Mouse (Mus musculus) MEL-GATA-1-ER (cell line): ENCODE measurements around the gene Prorsd1.

ENCODE experiments used
- DNase-seq: peaks from one replicate; pipeline ENCODE4 v3.0.0-alpha.2; 2012; ENCODE audit warnings: low read depth; ENCODE audit errors: extremely low read depth

Gene Prorsd1

DNA sequence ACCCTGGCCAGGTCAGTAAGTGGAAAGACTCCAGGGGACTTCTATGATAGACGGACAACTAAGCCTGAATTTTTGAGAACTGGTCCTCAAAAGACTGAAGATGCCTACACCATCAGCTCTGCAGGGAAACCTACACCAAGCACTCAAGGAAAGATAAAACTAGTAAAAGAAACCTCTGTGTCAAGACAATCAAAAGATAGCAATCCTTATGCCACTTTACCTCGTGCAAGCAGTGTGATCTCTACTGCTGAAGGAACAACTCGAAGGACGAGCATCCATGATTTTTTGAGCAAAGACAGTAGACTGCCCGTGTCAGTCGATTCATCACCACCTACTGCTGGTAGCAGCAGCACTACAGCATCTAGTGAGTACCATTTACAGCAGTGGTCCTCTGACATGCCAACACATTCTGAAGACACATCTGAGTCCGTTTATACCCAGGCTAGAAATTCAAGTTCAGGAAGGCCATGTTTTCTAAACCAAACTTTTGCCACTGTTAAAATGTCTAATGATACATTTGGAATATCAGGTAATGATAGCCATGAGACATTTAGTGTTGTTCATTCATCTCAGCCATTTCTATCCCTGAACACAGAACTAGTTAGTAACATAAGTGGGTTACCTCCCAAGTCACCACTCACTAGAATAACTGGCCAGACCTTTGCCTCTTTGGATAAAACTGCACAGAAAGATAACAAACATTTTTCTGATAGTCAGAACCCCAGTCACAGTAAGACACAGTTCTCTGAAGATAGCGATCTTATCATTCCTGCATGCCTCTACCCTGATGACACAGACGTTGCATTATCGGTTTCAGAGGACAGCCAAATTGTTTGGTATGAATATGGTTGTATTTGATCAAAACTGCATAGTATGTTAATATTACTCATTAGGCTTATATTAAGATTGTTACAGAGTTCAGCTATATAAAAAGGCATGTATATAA lies 10.6 kb downstream of the Prorsd1 start:
- DNase-seq, result no peak

DNA sequence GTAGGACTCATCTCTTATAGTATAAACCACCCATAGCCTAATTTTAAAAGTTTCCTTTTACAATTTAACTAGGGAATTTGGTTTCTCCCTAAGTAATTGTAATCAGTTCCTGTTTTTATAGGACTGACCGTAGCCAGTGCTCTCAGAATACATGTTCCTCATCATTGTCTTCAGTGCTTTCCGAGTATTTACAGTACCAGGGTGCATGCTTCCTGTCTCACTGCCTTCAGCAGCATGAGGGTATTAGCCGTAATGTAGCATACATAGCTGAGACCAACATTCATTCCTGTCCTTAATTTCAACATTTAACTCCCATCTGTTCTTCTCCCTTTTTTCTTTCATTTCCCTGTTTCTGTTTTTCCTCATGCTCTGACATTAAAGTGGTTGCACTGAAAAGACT lies 17.9 kb downstream of the Prorsd1 start:
- DNase-seq, result no peak

DNA sequence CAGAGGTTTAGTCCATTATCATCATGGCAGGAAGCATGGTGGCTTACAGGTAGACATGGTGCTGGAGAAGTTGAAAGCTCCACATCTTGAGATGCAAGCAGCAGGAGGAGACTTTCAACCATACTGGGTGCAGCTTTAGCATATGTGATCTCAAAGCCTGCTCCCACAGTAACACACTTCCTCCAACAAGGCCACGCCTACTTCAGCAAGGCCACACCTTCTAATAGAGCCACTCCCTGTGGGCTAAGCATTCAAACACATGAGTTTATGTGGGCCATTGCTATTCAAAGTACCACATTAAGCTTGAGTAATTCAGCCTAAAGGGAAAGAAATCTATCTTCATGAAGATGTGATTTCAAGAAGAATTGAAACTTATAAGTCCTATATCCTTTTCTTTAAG lies 21.7 kb downstream of the Prorsd1 start:
- no peak for DNase-seq

DNA sequence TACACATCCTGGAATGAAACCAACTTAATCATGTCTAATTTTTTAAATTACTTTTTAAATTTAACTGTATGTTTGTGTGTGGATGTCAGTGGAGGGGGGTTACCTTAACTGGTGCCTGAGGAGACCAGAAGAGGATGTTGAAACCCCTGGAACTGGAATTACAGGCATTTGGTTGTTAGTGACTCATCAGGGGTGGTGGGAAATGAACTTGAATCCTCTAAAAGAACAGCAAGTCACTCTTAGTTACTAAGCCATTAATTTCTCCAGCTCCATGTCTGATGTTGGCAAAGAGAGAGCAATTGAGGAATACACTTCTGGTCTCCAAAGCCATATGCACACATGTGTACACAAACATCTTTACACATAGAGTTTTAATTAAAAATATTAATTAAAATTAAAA lies 40.2 kb downstream of the Prorsd1 start:
- DNase-seq, result no peak
